Mouse (Mus musculus) embryonic facial prominence, embryonic 10.5 days (tissue): ENCODE measurements around the gene Apool. TPM values are rescaled to one million over a fixed set of nuclear protein-coding genes. Genes with fewer than 3 reads are reported as not detected.
"Not testable (repeated sequence)": the region's sequence is repeated elsewhere in the genome, so short reads cannot be mapped to it uniquely, and the experiment has no call there.

Source experiments
- DNase-seq: peaks from one replicate; pipeline ENCODE4 v3.0.0-alpha.2; 2017; ENCODE audit warnings: low spot score
- H3K27ac ChIP-seq: fragments of 300-500 bp; sonication (generic); replicated peaks from 2 replicates; pipeline ENCODE4 v1.5.1; 2016; ENCODE audit warnings: mild to moderate bottlenecking
- H3K27me3 ChIP-seq: fragments of 300-500 bp; sonication (generic); replicated peaks from 2 replicates; pipeline ENCODE4 v1.6.1; 2016; ENCODE audit warnings: low read depth, mild to moderate bottlenecking; ENCODE audit not compliant: poor library complexity, severe bottlenecking
- H3K36me3 ChIP-seq: fragments of 300-500 bp; sonication (generic); replicated peaks from 2 replicates; pipeline ENCODE4 v1.6.1; 2016; ENCODE audit warnings: mild to moderate bottlenecking, moderate library complexity
- H3K4me1 ChIP-seq: fragments of 300-500 bp; sonication (generic); 2 replicates; pipeline ENCODE4 v1.6.1; 2016
- H3K4me3 ChIP-seq: fragments of 300-500 bp; sonication (generic); 2 replicates; pipeline ENCODE4 v1.5.1; 2016; ENCODE audit warnings: mild to moderate bottlenecking, moderate library complexity
- H3K9me3 ChIP-seq: fragments of 300-500 bp; sonication (generic); 2 replicates; pipeline ENCODE4 v1.6.1; 2016; ENCODE audit warnings: mild to moderate bottlenecking
- WGBS: fragments of 180-500 bp; shearing (Covaris S2); methylation state at CpG from one replicate; pipeline ENCODE4 v1.1.7; 2016; 5-methylcytosine and 5-hydroxymethylcytosine counted together
- polyA plus RNA-seq: library from polyadenylated mRNA; unstranded; fragments of >200 nt; fragmentation: Nextera tagmentation; extraction: Ambion mirVana; gene quantifications from 2 replicates; pipeline ENCODE4 v1.2.1, GENCODE M21; 2016

Apool gene
- polyA plus RNA-seq = 70.8 and 74.1 TPM in 2 replicates

GRCm38 (mm10) chrX:112310804-112311530, at the start of gene Apool:
Gene Apool, plus strand, starts transcription at chrX:112311334.
- H3K27ac ChIP-seq = peak within 1 kb of the TSS; percentile 88
- H3K27me3 ChIP-seq = no peaks in the 10 kb centered on the region
- DNase-seq = peak; percentile 85
- no peaks in the 10 kb centered on the region for H3K4me1 ChIP-seq
- H3K4me3 ChIP-seq = peak within 1 kb of the TSS; percentile 65
- no peaks in the 10 kb centered on the region for H3K9me3 ChIP-seq
- 28% methylated on average over 18 of the region's 18 CpGs for WGBS
- H3K36me3 ChIP-seq = no peaks in the 10 kb centered on the region

- H3K27ac ChIP-seq = no peak overlapping the region
- H3K9me3 ChIP-seq = no peaks in the 10 kb centered on the region
- DNase-seq = no peak
- H3K4me1 ChIP-seq = no peaks in the 10 kb centered on the region
- H3K27me3 ChIP-seq = no peaks in the 10 kb centered on the region
- H3K36me3 ChIP-seq = no peaks in the 10 kb centered on the region
- H3K4me3 ChIP-seq = no peak overlapping the region
- WGBS = 84% methylated on average over 1 of the region's 1 CpGs
Measured at GRCm38 (mm10) chrX:112273550-112273949, 37.6 kb upstream of the Apool start.

- 10% methylated on average over 12 of the region's 12 CpGs for WGBS
- Histone ChIP-seq H3K27me3 (no peaks in the 10 kb centered on the region), H3K36me3 (no peaks in the 10 kb centered on the region), H3K4me3 (peak overlapping the region; percentile 65), H3K9me3 (no peaks in the 10 kb centered on the region), H3K4me1 (no peaks in the 10 kb centered on the region), H3K27ac (peak overlapping the region; percentile 88)
- DNase-seq = no peak
Measured at GRCm38 (mm10) chrX:112311531-112311887, 375 bp downstream of the Apool start.

GRCm38 (mm10) chrX:112312094-112312493, 960 bp downstream of the Apool start:
- Histone ChIP-seq H3K4me3 (peak overlapping the region; percentile 65), H3K4me1 (no peaks in the 10 kb centered on the region), H3K27me3 (no peaks in the 10 kb centered on the region), H3K27ac (no peak overlapping the region), H3K9me3 (no peaks in the 10 kb centered on the region), H3K36me3 (no peaks in the 10 kb centered on the region)
- DNase-seq = no peak
- WGBS = 72% methylated on average over 1 of the region's 1 CpGs

- DNase-seq = no peak
- H3K4me3 ChIP-seq = no peak overlapping the region
- H3K27ac ChIP-seq = no peak overlapping the region
Measured at GRCm38 (mm10) chrX:112320273-112320672, 9.1 kb downstream of the Apool start.

GRCm38 (mm10) chrX:112339486-112339885, 28.4 kb downstream of the Apool start:
- WGBS = 82% methylated on average over 3 of the region's 3 CpGs
- DNase-seq = no peak

More at GRCm38 (mm10) chrX:112320273-112320672, 9.1 kb downstream of the Apool start:
- Histone ChIP-seq H3K27me3 (no peaks in the 10 kb centered on the region), H3K4me1 (no peaks in the 10 kb centered on the region), H3K9me3 (no peaks in the 10 kb centered on the region), H3K36me3 (no peaks in the 10 kb centered on the region)

GRCm38 (mm10) chrX:112347467-112348394, 36.6 kb downstream of the Apool start:
- Histone ChIP-seq H3K27ac (no peak overlapping the region), H3K9me3 (no peaks in the 10 kb centered on the region), H3K36me3 (no peaks in the 10 kb centered on the region), H3K4me3 (no peak overlapping the region), H3K4me1 (no peaks in the 10 kb centered on the region), H3K27me3 (no peaks in the 10 kb centered on the region)
- WGBS = 66% methylated on average over 4 of the region's 4 CpGs
- DNase-seq = no peak

More at GRCm38 (mm10) chrX:112339486-112339885, 28.4 kb downstream of the Apool start:
- Histone ChIP-seq H3K4me3 (no peak overlapping the region), H3K9me3 (no peaks in the 10 kb centered on the region), H3K36me3 (peaks cover 10% of the 10 kb centered on the region; the same call in 1 of the 2 replicates), H3K27me3 (no peaks in the 10 kb centered on the region), H3K27ac (no peak overlapping the region), H3K4me1 (no peaks in the 10 kb centered on the region)

- no peak for DNase-seq
- H3K27me3 ChIP-seq = no peaks in the 10 kb centered on the region
- WGBS = 44% methylated on average over 3 of the region's 3 CpGs
- no peak overlapping the region for H3K27ac ChIP-seq
- H3K4me3 ChIP-seq = no peak overlapping the region
- H3K36me3 ChIP-seq = no peaks in the 10 kb centered on the region
- no peaks in the 10 kb centered on the region for H3K9me3 ChIP-seq
- H3K4me1 ChIP-seq = no peaks in the 10 kb centered on the region
Measured at GRCm38 (mm10) chrX:112348395-112348791, 37.3 kb downstream of the Apool start.

GRCm38 (mm10) chrX:112368426-112368825, 57.3 kb downstream of the Apool start:
- no peak for DNase-seq
- peaks cover 6% of the 10 kb centered on the region for H3K9me3 ChIP-seq
- H3K36me3 ChIP-seq = peaks cover 6% of the 10 kb centered on the region; the same call in 1 of the 2 replicates
- no peak overlapping the region for H3K27ac ChIP-seq
- no peak overlapping the region for H3K4me3 ChIP-seq
- WGBS = 49% methylated on average over 4 of the region's 4 CpGs
- no peaks in the 10 kb centered on the region for H3K4me1 ChIP-seq
- no peaks in the 10 kb centered on the region for H3K27me3 ChIP-seq

- not testable (repeated sequence) for H3K9me3 ChIP-seq, H3K36me3 ChIP-seq, H3K27me3 ChIP-seq, H3K4me1 ChIP-seq, H3K27ac ChIP-seq, H3K4me3 ChIP-seq
- DNase-seq = peak; percentile 32
- WGBS = 82% methylated on average over 5 of the region's 5 CpGs
Measured at GRCm38 (mm10) chrX:112370577-112371410, 59.7 kb downstream of the Apool start.

- Histone ChIP-seq H3K36me3 (no peaks in the 10 kb centered on the region), H3K9me3 (no peaks in the 10 kb centered on the region), H3K27me3 (no peaks in the 10 kb centered on the region), H3K27ac (no peak within 1 kb of the TSS), H3K4me1 (no peaks in the 10 kb centered on the region), H3K4me3 (no peak within 1 kb of the TSS)
- 87% methylated on average over 3 of the region's 3 CpGs for WGBS
- DNase-seq = no peak
Measured at GRCm38 (mm10) chrX:112406679-112407078, 95.5 kb downstream of the Apool start, which contains the start of gene Satl1. Gene Satl1, minus strand, starts transcription at chrX:112406779.

GRCm38 (mm10) chrX:112412309-112412708, 101.2 kb downstream of the Apool start:
- Histone ChIP-seq H3K4me3 (no peak overlapping the region), H3K36me3 (no peaks in the 10 kb centered on the region), H3K9me3 (no peaks in the 10 kb centered on the region), H3K4me1 (no peaks in the 10 kb centered on the region), H3K27me3 (no peaks in the 10 kb centered on the region), H3K27ac (no peak overlapping the region)
- 65% methylated on average over 2 of the region's 2 CpGs for WGBS
- DNase-seq = no peak
